Mouse (Mus musculus) erythroblast, embryonic 14.5 days (primary cell): ENCODE data around the gene Pparg.

Source experiments
- GATA1 ChIP-seq: IDR thresholded peaks from 2 replicates; pipeline ENCODE4 v1.6.1; 2012; ENCODE audit warnings: low read length, inconsistent platforms, mixed read lengths
- TAL1 ChIP-seq: IDR thresholded peaks from 3 replicates; pipeline ENCODE4 v1.6.1; 2012; ENCODE audit warnings: low read length, inconsistent platforms, mixed read lengths

- no peak for TF ChIP-seq TAL1
- TF ChIP-seq GATA1, result no peak
These were observed 29.8 kb upstream of the Pparg start for GRCm38 (mm10) chr6:115330964-115331363.
